Mouse (Mus musculus) hindbrain, embryonic 11.5 days (tissue): Measurements from ENCODE around the gene Pym1. TPM values are rescaled to one million over a fixed set of nuclear protein-coding genes. Genes with fewer than 3 reads are reported as not detected.

Experiments used
- ATAC-seq: fragments of 200-750 bp; cut with Nextera tagmentation; 2 replicates; pipeline ENCODE4 v1.8.0; 2017; ENCODE audit warnings: mild to moderate bottlenecking, moderate TSS enrichment, moderate library complexity; ENCODE audit not compliant: low FRiP score
- DNase-seq: peaks from one replicate; pipeline ENCODE4 v3.0.0-alpha.2; 2015; ENCODE audit warnings: low spot score
- H3K27ac ChIP-seq: fragments of 300-500 bp; sonication (generic); 2 replicates; pipeline ENCODE4 v1.5.1; 2014; ENCODE audit warnings: mild to moderate bottlenecking, low read depth, low read length
- H3K27me3 ChIP-seq: fragments of 300-500 bp; sonication (generic); 2 replicates; pipeline ENCODE4 v1.6.1; 2014; ENCODE audit warnings: mild to moderate bottlenecking, low read length, moderate library complexity, mixed read lengths; ENCODE audit not compliant: control insufficient read depth, insufficient read depth
- H3K36me3 ChIP-seq: fragments of 300-500 bp; sonication (generic); 2 replicates; pipeline ENCODE4 v1.6.1; 2014; ENCODE audit warnings: mild to moderate bottlenecking, low read length, moderate library complexity, mixed read lengths; ENCODE audit not compliant: control insufficient read depth, insufficient read depth
- H3K4me1 ChIP-seq: fragments of 300-500 bp; sonication (generic); replicated peaks from 2 replicates; pipeline ENCODE4 v1.6.1; 2014; ENCODE audit warnings: low read length, mixed read lengths; ENCODE audit not compliant: control insufficient read depth, insufficient read depth
- H3K4me2 ChIP-seq: fragments of 300-500 bp; sonication (generic); replicated peaks from 2 replicates; pipeline ENCODE4 v1.6.1; 2014; ENCODE audit warnings: mild to moderate bottlenecking, low read depth, low read length
- H3K4me3 ChIP-seq: fragments of 300-500 bp; sonication (generic); 2 replicates; pipeline ENCODE4 v1.5.1; 2014; ENCODE audit warnings: low read depth, low read length
- H3K9ac ChIP-seq: fragments of 300-500 bp; sonication (generic); 2 replicates; pipeline ENCODE4 v1.6.1; 2014; ENCODE audit warnings: low read depth, low read length
- H3K9me3 ChIP-seq: fragments of 300-500 bp; sonication (generic); 2 replicates; pipeline ENCODE4 v1.6.1; 2016; ENCODE audit warnings: low read length; ENCODE audit not compliant: control insufficient read depth
- WGBS: fragments of 180-500 bp; shearing (Covaris S2); extraction: QIAGEN DNeasy Blood & Tissue Kit; methylation state at CpG from one replicate; pipeline ENCODE4 v1.1.7; 2014; 5-methylcytosine and 5-hydroxymethylcytosine counted together
- polyA plus RNA-seq: library from polyadenylated mRNA; unstranded; fragments of >200 nt; fragmentation: Nextera tagmentation; extraction: Ambion mirVana; gene quantifications from 2 replicates; pipeline ENCODE4 v1.2.1, GENCODE M21; 2014

Gene Pym1
- polyA plus RNA-seq, 1 experiment from 2014 or later, result 48.3 TPM

DNA sequence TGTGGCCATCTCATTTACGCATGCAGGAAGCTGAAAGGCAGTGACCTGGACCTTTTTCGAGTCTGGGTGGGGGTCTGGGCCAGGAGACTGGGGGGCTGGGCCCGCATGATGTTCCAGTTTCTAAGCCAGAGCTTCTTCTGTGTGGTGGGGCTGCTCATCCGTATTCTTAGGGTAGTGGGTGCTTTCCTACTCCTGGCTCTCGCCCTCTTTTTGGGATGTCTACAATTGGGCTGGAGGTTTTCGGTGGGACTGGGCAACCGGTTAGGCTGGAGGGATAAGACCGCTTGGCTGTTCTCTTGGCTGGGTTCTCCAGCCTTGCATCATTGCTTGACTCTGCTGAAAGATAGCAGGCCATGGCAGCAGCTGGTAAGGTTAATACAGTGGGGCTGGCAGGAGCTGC is 59.3 kb downstream of the Pym1 start:
- H3K4me3 ChIP-seq, result 0 out of 2 replicates have a peak overlapping the region, but pooled peaks have one; percentile 10
- H3K27me3 ChIP-seq, result no peaks in the 10 kb centered on the region
- H3K9me3 ChIP-seq, result no peaks in the 10 kb centered on the region
- peak overlapping the region; percentile 67 for H3K4me2 ChIP-seq
- H3K9ac ChIP-seq, result peak overlapping the region; percentile 35; the same call in 1 of the 2 replicates
- no peak for ATAC-seq
- no peak for DNase-seq
- H3K4me1 ChIP-seq, result peaks cover 18% of the 10 kb centered on the region
- H3K27ac ChIP-seq, result no peak overlapping the region
- WGBS, result 99% methylated on average over 8 of the region's 8 CpGs
- no peaks in the 10 kb centered on the region for H3K36me3 ChIP-seq

Other genes starting within 250 kb of the Pym1 start
- gene Myl6b, start 249.2 kb upstream of the Pym1 start, polyA plus RNA-seq, result 3.3 and 4.2 TPM in 2 replicates
- 12.6 and 15.7 TPM in 2 replicates for gene Esyt1, start 222.0 kb upstream of the Pym1 start, polyA plus RNA-seq
- 14.1 and 15.0 TPM in 2 replicates for gene Zc3h10, start 200.1 kb upstream of the Pym1 start, polyA plus RNA-seq
- gene Rpl41, start 198.6 kb upstream of the Pym1 start, polyA plus RNA-seq, result 2,785 and 2,836 TPM in 2 replicates
- 220 and 243 TPM in 2 replicates for gene Pa2g4, start 181.9 kb upstream of the Pym1 start, polyA plus RNA-seq
- 4.6 and 7.0 TPM in 2 replicates for gene Erbb3, start 158.2 kb upstream of the Pym1 start, polyA plus RNA-seq
- 596 and 615 TPM in 2 replicates for gene Rps26, start 121.1 kb upstream of the Pym1 start, polyA plus RNA-seq
- 4.3 and 4.9 TPM in 2 replicates for gene Ikzf4, start 101.9 kb upstream of the Pym1 start, polyA plus RNA-seq
- gene Suox, start 73.8 kb upstream of the Pym1 start, polyA plus RNA-seq, result 12.0 and 14.8 TPM in 2 replicates
- gene Rab5b, start 51.6 kb upstream of the Pym1 start, polyA plus RNA-seq, result 76.0 and 83.0 TPM in 2 replicates
- gene Pmel, start 43.7 kb upstream of the Pym1 start, polyA plus RNA-seq, result 4.5 and 5.8 TPM in 2 replicates
- 75.2 and 86.5 TPM in 2 replicates for gene Cdk2, start 42.9 kb upstream of the Pym1 start, polyA plus RNA-seq
- gene Dgka, start 3.0 kb upstream of the Pym1 start, polyA plus RNA-seq, result 5.0 and 6.2 TPM in 2 replicates
- 0.27 and 0.49 TPM in 2 replicates for gene Mmp19, start 43.0 kb downstream of the Pym1 start, polyA plus RNA-seq
- gene Dnajc14, start 56.2 kb downstream of the Pym1 start, polyA plus RNA-seq, result 31.8 and 34.7 TPM in 2 replicates
- 14.2 and 16.3 TPM in 2 replicates for gene Tmem198b, start 56.5 kb downstream of the Pym1 start, polyA plus RNA-seq
- gene Sarnp, start 69.4 kb downstream of the Pym1 start, polyA plus RNA-seq, result 282 and 286 TPM in 2 replicates
- gene Ormdl2, start 73.8 kb downstream of the Pym1 start, polyA plus RNA-seq, result 64.8 and 66.4 TPM in 2 replicates
- 10.5 and 11.5 TPM in 2 replicates for gene Gdf11, start 143.8 kb downstream of the Pym1 start, polyA plus RNA-seq
- gene Cd63, start 153.1 kb downstream of the Pym1 start, polyA plus RNA-seq, result 215 and 216 TPM in 2 replicates
- 11.6 and 12.1 TPM in 2 replicates for gene Rdh5, start 175.0 kb downstream of the Pym1 start, polyA plus RNA-seq
- gene Bloc1s1, start 176.1 kb downstream of the Pym1 start, polyA plus RNA-seq, result 260 and 269 TPM in 2 replicates
- gene Itga7, start 185.9 kb downstream of the Pym1 start, polyA plus RNA-seq, result 1.7 and 3.0 TPM in 2 replicates
- not detected in 2 replicates for gene Mettl7b, start 213.1 kb downstream of the Pym1 start, polyA plus RNA-seq
- not detected in 2 replicates for gene Olfr9, start 241.5 kb downstream of the Pym1 start, polyA plus RNA-seq